Mouse (Mus musculus) heart, postnatal 0 days (tissue): ENCODE results near the gene Arhgap24.

Experiments used
- CTCF ChIP-seq: IDR thresholded peaks from 2 replicates; pipeline ENCODE4 v1.5.1; 2016; ENCODE audit warnings: antibody characterized with exemption, control low read depth, low read depth
- EP300 ChIP-seq: IDR thresholded peaks from 2 replicates; pipeline ENCODE4 v1.6.1; 2016; ENCODE audit warnings: antibody characterized with exemption, low read depth

GRCm38 (mm10) chr5:102724813-102725348 lies 243.7 kb downstream of the Arhgap24 start:
- TF ChIP-seq CTCF (no peak), EP300 (no peak)
